Mouse (Mus musculus) testis, adult 2 months (tissue): ENCODE data around the gene Proca1. TPM values are rescaled to one million over a fixed set of nuclear protein-coding genes. Genes with fewer than 3 reads are reported as not detected.

Experiments
- H3K27ac ChIP-seq: fragments of 200-500 bp; 2 replicates; pipeline ENCODE4 v1.5.1; 2012; ENCODE audit warnings: low read depth, low read length; ENCODE audit not compliant: control insufficient read depth, insufficient read depth
- H3K27me3 ChIP-seq: fragments of 200-500 bp; 2 replicates; pipeline ENCODE4 v1.6.1; 2012; ENCODE audit warnings: mild to moderate bottlenecking, low read length, moderate library complexity; ENCODE audit not compliant: control insufficient read depth, insufficient read depth
- H3K36me3 ChIP-seq: fragments of 200-500 bp; 2 replicates; pipeline ENCODE4 v1.6.1; 2012; ENCODE audit warnings: mild to moderate bottlenecking, low read length; ENCODE audit not compliant: control insufficient read depth, insufficient read depth
- H3K4me1 ChIP-seq: fragments of 200-500 bp; 2 replicates; pipeline ENCODE4 v1.6.1; 2012; ENCODE audit warnings: low read length; ENCODE audit not compliant: control insufficient read depth, insufficient read depth
- H3K4me3 ChIP-seq: fragments of 200-500 bp; 2 replicates; pipeline ENCODE4 v1.5.1; 2012; ENCODE audit warnings: low read depth, mild to moderate bottlenecking, low read length, moderate library complexity, mixed read lengths; ENCODE audit not compliant: control insufficient read depth
- CTCF ChIP-seq: fragments of 200-500 bp; IDR thresholded peaks from 2 replicates; pipeline ENCODE4 v1.5.1; 2012; ENCODE audit warnings: low read depth, mild to moderate bottlenecking, inconsistent platforms, low read length, moderate library complexity; ENCODE audit not compliant: control insufficient read depth, insufficient read depth, insufficient replicate concordance
- POLR2A ChIP-seq: fragments of 200-500 bp; IDR thresholded peaks from 2 replicates; pipeline ENCODE4 v1.6.1; 2012; ENCODE audit warnings: low read depth, mild to moderate bottlenecking, inconsistent platforms, low read length, moderate library complexity; ENCODE audit not compliant: control insufficient read depth
- polyA plus RNA-seq: library from polyadenylated mRNA; depleted of rRNA; stranded (reverse); fragments of >200 nt; gene quantifications from 2 replicates; pipeline ENCODE4 v1.2.3, GENCODE M21; 2012

Proca1 gene
- polyA plus RNA-seq, 1 experiment: 191 TPM

DNA sequence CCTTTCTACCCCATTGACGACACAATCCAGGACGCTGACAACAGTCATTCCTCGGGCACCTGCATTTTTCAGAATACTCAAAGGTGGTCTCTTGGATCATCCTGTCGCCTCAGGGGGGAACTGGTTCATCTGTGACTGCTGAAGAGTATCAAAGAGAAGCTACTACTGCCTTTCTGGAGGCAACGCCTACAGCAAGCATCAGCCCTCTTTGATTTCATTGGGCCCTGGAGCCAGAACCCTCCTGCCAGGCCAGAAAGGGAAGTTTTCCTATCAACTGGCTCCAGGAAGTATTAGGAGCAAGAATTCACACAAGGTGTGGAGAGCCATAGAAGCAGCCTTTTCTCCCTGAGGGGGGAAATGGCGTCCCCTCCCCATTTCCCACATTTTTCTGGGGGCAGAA is 26.6 kb upstream of the Proca1 start:
- H3K27ac ChIP-seq: no peak overlapping the region
- H3K27me3 ChIP-seq: no peaks in the 10 kb centered on the region
- no peaks in the 10 kb centered on the region for H3K36me3 ChIP-seq
- TF ChIP-seq CTCF: no peak
- TF ChIP-seq POLR2A: no peak
- peaks cover 28% of the 10 kb centered on the region for H3K4me1 ChIP-seq
- no peak overlapping the region for H3K4me3 ChIP-seq

DNA sequence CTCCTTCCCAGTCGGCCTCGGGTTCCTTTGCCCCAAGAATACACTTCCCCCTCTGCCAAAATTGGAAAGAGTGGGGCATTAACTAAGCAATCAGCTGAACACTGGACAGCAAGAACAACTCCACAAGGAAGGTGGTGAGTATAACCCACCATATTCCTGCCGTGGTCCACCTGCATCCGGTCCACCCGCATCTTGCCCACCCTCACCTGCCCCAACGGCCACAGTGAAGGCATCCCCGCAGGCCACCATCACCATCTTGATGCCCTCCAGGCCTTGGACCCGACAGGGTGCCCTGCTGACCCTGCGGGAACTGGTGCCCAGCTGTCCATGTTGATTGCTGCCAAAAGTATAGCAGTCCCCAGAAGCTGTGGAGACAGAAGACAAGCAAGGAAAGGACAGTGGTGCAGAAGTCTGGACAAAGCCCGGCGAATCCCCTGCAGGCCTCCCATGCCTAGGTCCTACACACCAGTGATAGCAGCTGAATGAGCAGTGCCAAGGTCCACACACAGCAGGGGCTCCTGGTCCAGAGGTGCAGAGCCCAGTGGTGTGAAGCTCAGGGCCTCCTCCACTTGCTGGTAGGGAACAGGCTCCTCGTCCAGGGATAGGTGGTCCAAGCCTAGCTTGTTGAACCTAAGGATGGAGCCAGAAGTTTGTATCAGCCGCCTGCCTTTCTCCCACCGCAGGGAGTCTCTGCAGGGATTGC is 25.8 kb upstream of the Proca1 start:
- no peaks in the 10 kb centered on the region for H3K27me3 ChIP-seq
- no peak overlapping the region for H3K4me3 ChIP-seq
- H3K4me1 ChIP-seq: peaks cover 28% of the 10 kb centered on the region
- no peaks in the 10 kb centered on the region for H3K36me3 ChIP-seq
- no peak overlapping the region for H3K27ac ChIP-seq
- TF ChIP-seq CTCF (no peak), POLR2A (no peak)

DNA sequence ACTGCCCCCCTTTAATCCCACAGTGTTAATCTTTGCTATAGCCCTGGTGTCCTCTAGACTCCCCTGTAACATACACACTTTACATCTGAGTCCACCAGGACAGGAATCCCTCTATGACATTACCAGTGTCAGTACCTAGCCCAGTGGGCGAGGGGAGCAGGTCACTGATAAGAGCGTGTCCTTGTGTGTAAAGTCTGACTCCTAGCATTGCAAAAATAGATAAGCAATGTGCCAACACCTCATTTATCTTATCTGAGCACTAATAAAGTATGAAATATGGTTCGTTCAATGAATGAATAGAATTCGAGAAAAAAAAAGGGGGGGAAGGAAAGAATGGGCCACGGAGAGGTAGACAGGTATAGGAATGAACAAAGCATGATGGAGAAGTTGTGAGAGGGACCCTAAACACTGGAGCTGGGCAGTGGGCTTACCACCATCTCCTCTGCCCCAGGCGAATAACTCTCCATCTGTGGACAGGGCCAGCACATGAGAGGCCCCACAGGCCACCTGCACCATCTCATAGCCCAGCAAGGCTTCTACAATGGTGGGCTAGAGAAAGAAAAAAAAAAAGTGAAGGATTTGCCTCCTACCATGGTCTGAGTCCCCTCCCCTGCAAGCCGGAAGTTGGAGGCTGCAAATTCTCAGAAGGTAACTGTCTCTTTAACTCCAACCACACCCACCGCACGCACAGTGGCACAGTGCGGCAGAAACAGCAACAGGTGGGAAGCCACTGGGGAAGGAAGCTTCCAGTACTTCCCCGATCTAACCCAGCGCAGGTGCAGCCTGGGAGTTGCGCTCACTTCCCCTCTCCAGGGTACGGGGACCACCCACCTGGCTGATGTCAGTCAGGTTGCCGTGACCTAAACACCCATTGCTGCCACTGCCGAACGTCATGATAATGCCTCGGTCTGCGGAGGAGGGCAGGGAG is 24.4 kb upstream of the Proca1 start:
- H3K27ac ChIP-seq: no peak overlapping the region
- H3K36me3 ChIP-seq: no peaks in the 10 kb centered on the region; the same call in 1 of the 2 replicates
- TF ChIP-seq POLR2A (no peak), CTCF (no peak)
- no peaks in the 10 kb centered on the region for H3K27me3 ChIP-seq
- H3K4me1 ChIP-seq: peaks cover 27% of the 10 kb centered on the region
- H3K4me3 ChIP-seq: no peak overlapping the region

DNA sequence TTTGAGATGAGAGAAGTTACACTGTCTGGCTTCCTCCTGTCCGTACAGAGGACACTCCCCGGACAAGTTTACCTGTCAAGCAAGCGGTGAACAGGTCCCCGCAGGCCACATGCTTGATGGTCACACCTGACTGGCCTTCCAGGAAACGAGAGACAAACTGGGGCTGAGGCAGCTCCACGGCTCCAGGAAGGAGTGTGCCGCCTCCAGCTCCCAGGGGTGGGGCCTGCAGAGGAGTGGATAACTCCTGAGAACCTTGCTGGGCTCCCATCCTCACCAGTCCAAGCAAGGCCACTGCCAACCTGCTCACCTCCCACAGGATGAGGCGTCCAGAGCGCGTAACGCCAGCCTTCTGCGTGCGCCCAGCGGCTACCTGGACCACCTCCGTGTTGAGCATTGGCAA is 22.9 kb upstream of the Proca1 start:
- H3K27me3 ChIP-seq: no peaks in the 10 kb centered on the region
- H3K4me3 ChIP-seq: no peak overlapping the region
- H3K27ac ChIP-seq: no peak overlapping the region
- H3K36me3 ChIP-seq: no peaks in the 10 kb centered on the region; the same call in 1 of the 2 replicates
- TF ChIP-seq POLR2A: no peak
- no peak for TF ChIP-seq CTCF
- H3K4me1 ChIP-seq: peaks cover 13% of the 10 kb centered on the region

DNA sequence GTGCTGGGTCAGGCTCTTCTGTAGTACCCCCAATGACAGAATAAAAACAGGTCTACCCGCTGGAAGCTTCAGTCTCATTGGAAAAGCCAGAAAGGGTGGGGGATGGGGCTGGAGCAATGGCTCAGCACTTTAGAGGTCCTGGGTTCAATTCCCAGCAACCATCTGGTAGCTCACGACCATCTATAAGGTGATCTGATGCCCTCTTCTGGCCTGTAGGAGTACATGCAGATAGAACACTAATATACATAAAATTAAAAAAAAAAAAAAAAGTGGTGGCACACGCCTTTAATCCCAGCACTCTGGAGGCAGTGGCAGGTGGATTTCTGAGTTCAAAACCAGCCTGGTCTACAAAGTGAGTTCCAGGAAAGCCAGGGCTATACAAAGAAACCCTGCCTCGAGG is 21.9 kb upstream of the Proca1 start:
- TF ChIP-seq CTCF: no peak
- TF ChIP-seq POLR2A: no peak
- Histone ChIP-seq H3K4me3 (no peak overlapping the region), H3K36me3 (no peaks in the 10 kb centered on the region; the same call in 1 of the 2 replicates), H3K27ac (no peak overlapping the region), H3K4me1 (peaks cover 5% of the 10 kb centered on the region), H3K27me3 (no peaks in the 10 kb centered on the region)

DNA sequence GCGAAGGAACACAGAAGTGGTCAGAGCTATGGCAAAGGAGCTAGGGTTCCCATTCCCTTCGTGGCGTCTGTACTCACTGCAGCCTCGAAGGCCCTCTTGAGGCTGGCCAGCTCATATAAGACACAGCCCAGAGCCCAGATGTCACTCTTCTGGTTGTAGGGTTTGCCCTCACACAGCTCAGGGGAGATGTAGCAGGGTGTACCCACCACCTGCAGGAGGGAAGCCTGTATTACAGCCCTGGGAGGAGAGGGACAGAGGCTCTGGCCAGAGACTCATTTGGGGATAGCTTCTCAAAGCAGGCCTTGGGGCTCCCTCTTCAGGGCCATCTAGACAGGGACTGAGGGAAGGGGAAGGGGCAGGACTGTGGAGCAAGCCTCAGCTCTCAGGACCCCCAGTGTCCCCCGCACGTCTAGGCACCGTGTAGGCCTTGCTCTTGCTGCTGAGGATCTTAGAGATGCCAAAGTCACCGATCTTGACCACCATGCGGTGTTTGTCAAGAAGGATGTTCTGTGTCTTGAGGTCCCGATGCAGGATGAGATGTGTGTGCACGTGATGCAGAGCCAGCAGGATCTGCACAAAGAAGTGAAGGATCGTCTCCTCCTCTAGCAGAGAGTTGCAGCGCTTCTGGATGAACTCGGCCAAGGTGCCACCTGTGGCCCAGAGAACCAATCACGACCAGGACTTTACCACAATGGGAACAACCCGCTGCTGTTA is 21.0 kb upstream of the Proca1 start:
- no peaks in the 10 kb centered on the region for H3K27me3 ChIP-seq
- peaks cover 11% of the 10 kb centered on the region for H3K4me1 ChIP-seq
- H3K36me3 ChIP-seq: no peaks in the 10 kb centered on the region; the same call in 1 of the 2 replicates
- no peak for TF ChIP-seq CTCF
- no peak for TF ChIP-seq POLR2A
- H3K27ac ChIP-seq: no peak overlapping the region
- no peak overlapping the region for H3K4me3 ChIP-seq
